Mouse (Mus musculus): ENCODE results near the gene Vmn1r9. TPM values are rescaled to one million over a fixed set of nuclear protein-coding genes. Genes with fewer than 3 reads are reported as not detected.
"Not testable (repeated sequence)": the region's sequence is repeated elsewhere in the genome, so short reads cannot be mapped to it uniquely, and the experiment has no call there.

Gene Vmn1r9
- polyA plus RNA-seq (2015; fragmentation: Nextera tagmentation; extraction: Ambion mirVana): not detected in 2 replicates

DNA sequence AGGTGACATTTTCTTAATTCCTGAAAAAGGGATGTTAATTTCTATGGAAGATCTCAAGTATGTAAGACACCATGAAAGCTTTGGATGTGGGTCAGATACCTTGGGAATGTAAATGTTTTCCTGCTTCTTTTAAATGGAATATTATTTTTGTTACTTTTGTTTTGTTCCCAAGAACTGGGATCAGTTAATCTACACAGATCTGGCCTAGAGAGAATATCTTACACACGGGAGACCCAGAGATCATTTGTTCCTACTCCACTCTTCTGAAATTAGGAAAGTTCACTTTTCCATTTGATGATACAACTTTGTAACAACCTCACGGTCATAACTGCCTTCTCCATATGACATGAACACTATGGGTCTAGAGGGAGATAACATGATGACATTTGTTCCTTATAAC, at the start of gene Vmn1r9:
Gene Vmn1r9 (plus strand): TSS at position 301 of the 400 bp plus-strand sequence.
- 88% methylated on average over 2 of the region's 2 CpGs for WGBS
- Histone ChIP-seq H3K27me3 (replicated peaks; ENCODE audit: control insufficient read depth, insufficient read depth, low read length) (no peaks in the 10 kb centered on the region), H3K4me3 (replicated peaks; ENCODE audit: low read length) (no peak within 1 kb of the TSS), H3K27ac (ENCODE audit: low read length) (no peak within 1 kb of the TSS), H3K4me1 (replicated peaks; ENCODE audit: control insufficient read depth, insufficient read depth, low read length) (no peaks in the 10 kb centered on the region), H3K4me2 (ENCODE audit: low read length) (no peak within 1 kb of the TSS), H3K36me3 (ENCODE audit: control insufficient read depth, insufficient read depth) (no peaks in the 10 kb centered on the region), H3K9ac (replicated peaks; ENCODE audit: low read depth, low read length) (no peak within 1 kb of the TSS), H3K9me3 (ENCODE audit: control insufficient read depth, low read length) (no peaks in the 10 kb centered on the region)
- no peak for ATAC-seq

DNA sequence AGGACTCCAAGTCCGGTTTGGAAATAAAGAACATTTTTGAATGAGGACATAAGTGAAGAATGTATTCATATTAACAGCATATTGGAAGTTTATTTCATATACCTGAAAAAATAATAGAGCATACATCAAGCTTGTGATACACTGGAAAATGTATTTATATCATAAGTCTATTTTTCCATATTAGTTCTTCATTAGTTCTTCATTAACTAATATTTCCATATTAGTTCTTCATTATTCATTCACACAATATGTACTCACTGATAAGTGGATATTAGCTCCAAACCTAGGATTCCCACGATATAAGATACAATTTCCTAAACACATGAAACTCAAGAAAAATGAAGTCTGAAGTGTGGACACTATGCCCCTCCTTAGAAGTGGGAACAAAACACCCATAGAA, 41.4 kb upstream of the Vmn1r9 start, which contains the start of gene Vmn1r7:
Gene Vmn1r7 (minus strand): TSS at position 101 of the 400 bp plus-strand sequence.
- H3K9me3 ChIP-seq (ENCODE audit: control insufficient read depth, low read length); H3K27ac ChIP-seq (ENCODE audit: low read length); H3K9ac ChIP-seq (replicated peaks; ENCODE audit: low read depth, low read length); H3K4me2 ChIP-seq (ENCODE audit: low read length); H3K4me3 ChIP-seq (replicated peaks; ENCODE audit: low read length); ATAC-seq; H3K27me3 ChIP-seq (replicated peaks; ENCODE audit: control insufficient read depth, insufficient read depth, low read length); H3K4me1 ChIP-seq (replicated peaks; ENCODE audit: control insufficient read depth, insufficient read depth, low read length); H3K36me3 ChIP-seq (ENCODE audit: control insufficient read depth, insufficient read depth): not testable (repeated sequence)
- WGBS: 94% methylated on average over 2 of the region's 2 CpGs

DNA sequence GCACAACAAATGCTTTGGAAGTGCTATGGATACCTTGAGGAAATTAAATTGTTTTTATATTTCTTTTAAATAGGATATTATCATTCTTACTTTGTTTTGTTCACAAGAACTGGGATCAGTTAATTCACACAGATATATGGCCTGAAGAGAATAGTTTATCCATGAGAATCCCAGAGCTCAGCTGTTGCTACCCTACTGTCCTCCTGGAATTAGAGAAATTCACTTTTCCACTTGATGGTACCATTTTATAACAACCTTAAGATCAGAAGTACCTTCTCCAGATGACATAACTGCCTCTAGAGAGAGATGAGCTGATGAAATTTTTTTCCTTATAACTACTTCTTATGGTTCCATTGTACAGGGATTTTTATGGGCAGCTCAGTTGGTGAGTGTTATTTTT, 34.6 kb upstream of the Vmn1r9 start, which contains the start of gene Vmn1r8:
Gene Vmn1r8 (plus strand): TSS at position 301 of the 400 bp plus-strand sequence.
- H3K4me3 ChIP-seq (replicated peaks; ENCODE audit: low read length): no peak within 1 kb of the TSS
- ATAC-seq: no peak
- no peaks in the 10 kb centered on the region for H3K4me1 ChIP-seq (replicated peaks; ENCODE audit: control insufficient read depth, insufficient read depth, low read length)
- H3K9me3 ChIP-seq (ENCODE audit: control insufficient read depth, low read length): no peaks in the 10 kb centered on the region
- H3K27me3 ChIP-seq (replicated peaks; ENCODE audit: control insufficient read depth, insufficient read depth, low read length): no peaks in the 10 kb centered on the region
- H3K36me3 ChIP-seq (ENCODE audit: control insufficient read depth, insufficient read depth): no peaks in the 10 kb centered on the region
- H3K4me2 ChIP-seq (ENCODE audit: low read length): no peak within 1 kb of the TSS
- no peak within 1 kb of the TSS for H3K27ac ChIP-seq (ENCODE audit: low read length)
- H3K9ac ChIP-seq (replicated peaks; ENCODE audit: low read depth, low read length): no peak within 1 kb of the TSS

DNA sequence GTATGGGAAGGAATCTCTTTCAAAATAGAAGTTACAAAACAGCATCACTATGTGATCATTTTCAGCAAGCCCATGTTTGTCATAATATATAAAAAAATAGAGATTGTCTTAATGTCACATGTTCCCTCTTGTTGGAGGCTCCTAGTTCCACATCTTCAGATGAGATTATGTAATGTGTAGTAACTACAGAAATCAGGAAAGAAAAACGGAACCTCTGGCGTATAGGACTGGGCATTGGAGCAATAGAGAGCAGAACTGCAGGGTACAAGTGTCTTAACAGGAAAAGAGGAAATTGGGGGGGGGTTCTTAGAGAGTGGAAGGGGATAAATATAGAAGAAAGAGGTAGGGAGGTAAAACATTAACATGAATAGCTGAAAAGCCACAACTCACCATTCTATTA, 31.9 kb upstream of the Vmn1r9 start:
- Histone ChIP-seq H3K36me3 (ENCODE audit: control insufficient read depth, insufficient read depth) (no peaks in the 10 kb centered on the region), H3K4me1 (replicated peaks; ENCODE audit: control insufficient read depth, insufficient read depth, low read length) (no peaks in the 10 kb centered on the region), H3K4me2 (ENCODE audit: low read length) (no peak overlapping the region), H3K27ac (ENCODE audit: low read length) (no peak overlapping the region), H3K27me3 (replicated peaks; ENCODE audit: control insufficient read depth, insufficient read depth, low read length) (no peaks in the 10 kb centered on the region), H3K9me3 (ENCODE audit: control insufficient read depth, low read length) (no peaks in the 10 kb centered on the region), H3K4me3 (replicated peaks; ENCODE audit: low read length) (no peak overlapping the region), H3K9ac (replicated peaks; ENCODE audit: low read depth, low read length) (no peak overlapping the region)
- 87% methylated on average over 2 of the region's 2 CpGs for WGBS
- ATAC-seq: no peak

DNA sequence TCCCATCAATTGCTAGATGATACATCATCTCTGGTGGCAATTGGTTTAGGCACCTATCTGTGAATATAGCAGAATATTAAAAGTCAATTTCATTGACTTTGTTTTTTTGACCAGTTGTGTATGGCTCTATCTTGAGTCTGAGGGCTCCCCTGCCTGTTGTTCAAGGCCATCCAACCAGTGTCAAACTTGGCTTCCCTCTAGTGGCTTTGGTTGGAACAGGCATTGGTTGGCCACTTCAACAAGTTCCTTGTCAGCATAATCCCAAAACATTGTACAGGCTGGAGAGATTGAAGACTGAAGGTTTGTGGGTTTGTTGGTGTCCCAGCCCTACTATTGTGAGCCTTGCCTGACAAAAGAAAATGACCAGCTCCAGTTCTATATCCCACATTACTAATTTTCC, 2.9 kb upstream of the Vmn1r9 start:
- ATAC-seq: no peak
- no peaks in the 10 kb centered on the region for H3K9me3 ChIP-seq (ENCODE audit: control insufficient read depth, low read length)
- H3K36me3 ChIP-seq (ENCODE audit: control insufficient read depth, insufficient read depth): no peaks in the 10 kb centered on the region
- no peak overlapping the region for H3K4me3 ChIP-seq (replicated peaks; ENCODE audit: low read length)
- H3K27me3 ChIP-seq (replicated peaks; ENCODE audit: control insufficient read depth, insufficient read depth, low read length): no peaks in the 10 kb centered on the region
- no peaks in the 10 kb centered on the region for H3K4me1 ChIP-seq (replicated peaks; ENCODE audit: control insufficient read depth, insufficient read depth, low read length)
- no peak overlapping the region for H3K27ac ChIP-seq (ENCODE audit: low read length)
- H3K4me2 ChIP-seq (ENCODE audit: low read length): no peak overlapping the region
- no peak overlapping the region for H3K9ac ChIP-seq (replicated peaks; ENCODE audit: low read depth, low read length)

DNA sequence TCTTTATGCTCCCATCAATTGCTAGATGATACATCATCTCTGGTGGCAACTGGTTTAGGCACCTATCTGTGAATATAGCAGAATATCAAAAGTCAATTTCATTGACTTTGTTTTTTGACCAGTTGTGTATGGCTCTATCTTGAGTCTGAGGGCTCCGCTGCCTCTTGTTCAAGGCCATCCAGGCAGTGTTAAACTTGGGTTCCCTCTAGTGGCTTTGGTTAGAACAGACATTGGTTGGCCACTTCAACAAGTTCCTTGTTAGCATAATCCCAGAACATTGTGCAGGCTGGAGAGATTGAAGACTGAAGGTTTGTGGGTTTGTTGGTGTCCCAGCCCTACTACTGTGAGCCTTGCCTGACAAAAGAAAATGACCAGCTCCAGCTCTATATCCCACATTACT, 39.8 kb downstream of the Vmn1r9 start:
- 68% methylated on average over 1 of the region's 1 CpGs for WGBS
- no peaks in the 10 kb centered on the region for H3K36me3 ChIP-seq (ENCODE audit: control insufficient read depth, insufficient read depth)
- no peak overlapping the region for H3K9ac ChIP-seq (replicated peaks; ENCODE audit: low read depth, low read length)
- no peak for ATAC-seq
- no peak overlapping the region for H3K4me2 ChIP-seq (ENCODE audit: low read length)
- no peak overlapping the region for H3K4me3 ChIP-seq (replicated peaks; ENCODE audit: low read length)
- no peaks in the 10 kb centered on the region for H3K9me3 ChIP-seq (ENCODE audit: control insufficient read depth, low read length)
- no peak overlapping the region for H3K27ac ChIP-seq (ENCODE audit: low read length)
- no peaks in the 10 kb centered on the region for H3K4me1 ChIP-seq (replicated peaks; ENCODE audit: control insufficient read depth, insufficient read depth, low read length)
- no peaks in the 10 kb centered on the region for H3K27me3 ChIP-seq (replicated peaks; ENCODE audit: control insufficient read depth, insufficient read depth, low read length)

DNA sequence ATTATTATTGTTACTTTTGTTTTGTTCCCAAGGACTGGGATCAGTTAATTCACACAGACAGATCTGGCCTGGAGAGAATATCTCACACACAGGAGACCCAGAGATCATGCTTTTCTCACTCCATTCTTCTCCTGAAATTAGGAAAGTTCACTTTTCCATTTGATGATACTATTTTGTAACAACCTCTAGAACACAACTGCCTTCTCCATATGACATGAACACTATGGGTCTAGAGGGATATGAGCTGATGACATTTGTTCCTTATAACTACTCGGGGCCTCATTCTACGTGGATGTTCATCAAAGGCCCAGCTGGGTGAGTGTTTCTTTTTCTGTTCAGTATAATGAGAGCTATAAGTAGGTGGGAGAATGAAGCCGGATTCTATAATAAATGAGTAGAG, 42.6 kb downstream of the Vmn1r9 start, which contains the start of gene Vmn1r10:
Gene Vmn1r10 (plus strand): TSS at position 301 of the 400 bp plus-strand sequence.
- Histone ChIP-seq H3K27me3 (replicated peaks; ENCODE audit: control insufficient read depth, insufficient read depth, low read length) (no peaks in the 10 kb centered on the region), H3K9me3 (ENCODE audit: control insufficient read depth, low read length) (no peaks in the 10 kb centered on the region), H3K9ac (replicated peaks; ENCODE audit: low read depth, low read length) (no peak within 1 kb of the TSS), H3K4me1 (replicated peaks; ENCODE audit: control insufficient read depth, insufficient read depth, low read length) (no peaks in the 10 kb centered on the region), H3K27ac (ENCODE audit: low read length) (no peak within 1 kb of the TSS), H3K4me2 (ENCODE audit: low read length) (no peak within 1 kb of the TSS), H3K36me3 (ENCODE audit: control insufficient read depth, insufficient read depth) (no peaks in the 10 kb centered on the region), H3K4me3 (replicated peaks; ENCODE audit: low read length) (no peak within 1 kb of the TSS)
- no peak for ATAC-seq
- WGBS: 83% methylated on average over 3 of the region's 3 CpGs

Other genes starting within 250 kb of the Vmn1r9 start
- 27.5 and 40.8 TPM in 2 replicates for gene Fkbp9, start 234.7 kb upstream of the Vmn1r9 start, polyA plus RNA-seq (2015; fragmentation: Nextera tagmentation; extraction: Ambion mirVana)
- 166 and 178 TPM in 2 replicates for gene Nt5c3, start 142.9 kb upstream of the Vmn1r9 start, polyA plus RNA-seq (2015; fragmentation: Nextera tagmentation; extraction: Ambion mirVana)
- gene Vmn1r4, start 142.8 kb upstream of the Vmn1r9 start, polyA plus RNA-seq (2015; fragmentation: Nextera tagmentation; extraction: Ambion mirVana): 0.42 and 0.46 TPM in 2 replicates
- gene Vmn1r5, start 96.5 kb upstream of the Vmn1r9 start, polyA plus RNA-seq (2015; fragmentation: Nextera tagmentation; extraction: Ambion mirVana): not detected in 2 replicates
- not detected in 2 replicates for gene Vmn1r6, start 69.5 kb upstream of the Vmn1r9 start, polyA plus RNA-seq (2015; fragmentation: Nextera tagmentation; extraction: Ambion mirVana)
- gene Vmn1r7, start 41.5 kb upstream of the Vmn1r9 start, polyA plus RNA-seq (2015; fragmentation: Nextera tagmentation; extraction: Ambion mirVana): not detected in 2 replicates
- gene Vmn1r8, start 34.5 kb upstream of the Vmn1r9 start, polyA plus RNA-seq (2015; fragmentation: Nextera tagmentation; extraction: Ambion mirVana): not detected in 2 replicates
- not detected in 2 replicates for gene Vmn1r10, start 42.7 kb downstream of the Vmn1r9 start, polyA plus RNA-seq (2015; fragmentation: Nextera tagmentation; extraction: Ambion mirVana)
- not detected in 2 replicates for gene Vmn1r11, start 66.7 kb downstream of the Vmn1r9 start, polyA plus RNA-seq (2015; fragmentation: Nextera tagmentation; extraction: Ambion mirVana)
- not detected in 2 replicates for gene Vmn1r12, start 90.1 kb downstream of the Vmn1r9 start, polyA plus RNA-seq (2015; fragmentation: Nextera tagmentation; extraction: Ambion mirVana)
- gene Vmn1r13, start 136.5 kb downstream of the Vmn1r9 start, polyA plus RNA-seq (2015; fragmentation: Nextera tagmentation; extraction: Ambion mirVana): not detected in 2 replicates
- gene Vmn1r14, start 164.9 kb downstream of the Vmn1r9 start, polyA plus RNA-seq (2015; fragmentation: Nextera tagmentation; extraction: Ambion mirVana): not detected in 2 replicates
- not detected in 2 replicates for gene Vmn1r15, start 191.2 kb downstream of the Vmn1r9 start, polyA plus RNA-seq (2015; fragmentation: Nextera tagmentation; extraction: Ambion mirVana)

Measured in forebrain, embryonic 16.5 days (tissue).